Mouse (Mus musculus) adrenal gland, postnatal 36 days (tissue): ENCODE measurements around the gene 1810049J17Rik. TPM values are rescaled to one million over a fixed set of nuclear protein-coding genes. Genes with fewer than 3 reads are reported as not detected.
"Not testable (repeated sequence)": the region's sequence is repeated elsewhere in the genome, so short reads cannot be mapped to it uniquely, and the experiment has no call there.

Experiments
- DNase-seq, 2 experiments: peaks; one replicate each; pipeline ENCODE4 v3.0.0; 2021; ENCODE audit warnings: mixed read lengths in 1 of 2
- long read RNA-seq, 2 experiments: library from polyadenylated mRNA; stranded (forward); transcript quantifications; one replicate each; pipeline ENCODE4 v2.0.0; 2021; ENCODE audit warnings: borderline sequencing depth in 2 of 2
- total RNA-seq, 2 experiments: library from RNA; stranded (reverse); gene quantifications; 2 replicates each; pipeline ENCODE4 v1.2.3; 2021

1810049J17Rik gene
- total RNA-seq: 1 to 10 TPM in 1 of 2 experiments, under 1 TPM in 1; 0.92 to 1.3 TPM
- long read RNA-seq, experiment 1: 0 reads
- long read RNA-seq, experiment 2: 0 reads

GRCm38 (mm10) chr15:12321788-12322621 is at the start of gene 1810049J17Rik:
1810049J17Rik (minus strand) TSS chr15:12321899.
- DNase-seq: peak in 1 of 2 experiments; percentile 51

DNA sequence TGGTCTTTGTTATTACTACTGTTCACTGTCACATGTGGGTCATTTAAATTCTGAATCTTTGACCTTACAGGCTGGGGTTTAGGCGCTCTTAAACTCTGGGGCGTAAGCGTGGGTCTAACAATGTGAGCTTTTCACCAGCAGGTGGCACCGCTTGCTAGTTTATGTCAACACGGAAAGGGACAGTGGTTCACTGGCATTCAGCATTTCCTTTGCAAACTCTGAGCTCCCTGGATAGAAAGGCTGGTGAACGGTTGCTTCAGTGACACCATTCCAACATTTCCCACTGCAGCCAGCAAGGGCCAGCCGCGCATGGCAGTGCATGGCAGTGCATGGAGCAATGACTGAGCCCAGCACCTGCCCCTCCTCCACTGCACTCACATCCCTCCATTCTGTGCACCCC is 49.5 kb upstream of the 1810049J17Rik start:
- peak; percentile 72 to 79 for DNase-seq

GRCm38 (mm10) chr15:12370096-12370495 is 48.4 kb upstream of the 1810049J17Rik start:
- DNase-seq: no peak

DNA sequence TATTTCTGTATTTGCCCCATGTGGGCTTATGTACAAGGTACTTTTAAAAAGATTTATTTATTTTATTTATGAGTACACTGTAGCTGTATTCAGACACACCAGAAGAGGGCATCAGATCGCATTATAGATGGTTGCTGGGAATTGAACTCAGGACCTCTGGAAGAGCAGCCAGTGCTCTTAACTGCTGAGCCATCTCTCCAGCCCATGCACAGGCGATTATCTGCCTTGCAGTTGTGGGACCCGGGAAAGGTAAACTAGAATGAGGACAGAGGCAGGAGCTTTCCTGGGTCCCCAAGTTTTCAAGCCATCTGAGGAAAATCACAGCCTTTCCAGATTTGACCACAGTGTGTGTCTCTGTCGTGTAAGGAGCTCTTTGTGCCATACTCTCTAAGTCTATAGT is 47.2 kb upstream of the 1810049J17Rik start:
- no peak for DNase-seq

DNA sequence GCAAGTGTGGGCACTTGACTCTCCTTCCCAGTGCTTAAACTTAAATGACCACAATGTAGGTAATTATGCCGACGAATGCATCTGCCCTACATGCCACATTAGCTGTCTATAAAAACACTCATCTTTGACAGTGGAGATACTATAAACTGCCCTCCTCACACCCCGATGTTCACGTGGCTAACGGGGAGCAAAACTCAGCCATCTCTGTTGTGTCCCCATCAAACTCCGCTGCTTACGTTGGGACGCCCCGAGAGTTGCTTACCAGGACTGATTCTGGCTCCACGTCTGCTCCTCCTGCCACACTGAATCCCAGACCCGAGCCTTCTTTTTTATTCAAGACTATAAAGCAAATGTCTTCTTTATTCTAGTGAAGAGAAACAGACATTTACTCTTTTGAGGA is 46.7 kb upstream of the 1810049J17Rik start:
- DNase-seq: no peak

- DNase-seq: peak; percentile 24 to 50
Observed at GRCm38 (mm10) chr15:12367306-12368080, 45.8 kb upstream of the 1810049J17Rik start.

DNA sequence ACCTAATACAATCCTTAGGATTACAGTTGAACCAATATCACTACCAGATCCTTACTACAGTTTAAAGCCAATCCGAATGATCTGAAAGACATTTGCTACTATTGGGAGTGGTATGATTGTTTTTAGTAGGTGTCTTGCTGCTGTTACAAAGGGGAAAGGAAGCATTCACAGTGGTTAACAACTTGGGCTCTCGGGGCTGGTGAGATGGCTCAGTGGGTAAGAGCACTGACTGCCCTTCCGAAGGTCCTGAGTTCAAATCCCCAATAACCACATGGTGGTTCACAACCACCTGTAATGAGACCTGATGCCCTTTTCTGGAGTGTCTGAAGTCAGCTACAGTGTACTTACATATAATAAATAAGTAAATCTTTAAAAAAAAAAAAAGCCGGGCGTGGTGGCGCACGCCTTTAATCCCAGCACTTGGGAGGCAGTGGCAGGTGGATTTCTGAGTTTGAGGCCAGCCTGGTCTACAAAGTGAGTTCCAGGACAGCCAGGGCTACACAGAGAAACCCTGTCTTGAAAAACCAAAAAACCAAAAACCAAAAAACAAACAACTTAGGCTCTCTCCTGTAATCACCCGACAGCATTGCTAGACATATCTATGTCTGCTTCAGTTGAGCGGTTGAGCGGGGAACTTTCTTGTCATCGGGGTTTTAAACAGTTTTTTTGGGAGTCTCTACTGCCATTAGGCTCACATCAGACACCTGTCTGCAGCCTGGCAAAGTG is 45.0 kb upstream of the 1810049J17Rik start:
- not testable (repeated sequence) for DNase-seq

- DNase-seq: no peak
Observed at GRCm38 (mm10) chr15:12366072-12366469, 44.4 kb upstream of the 1810049J17Rik start.

- DNase-seq: no peak
Observed at GRCm38 (mm10) chr15:12365416-12366071, 43.8 kb upstream of the 1810049J17Rik start.

DNA sequence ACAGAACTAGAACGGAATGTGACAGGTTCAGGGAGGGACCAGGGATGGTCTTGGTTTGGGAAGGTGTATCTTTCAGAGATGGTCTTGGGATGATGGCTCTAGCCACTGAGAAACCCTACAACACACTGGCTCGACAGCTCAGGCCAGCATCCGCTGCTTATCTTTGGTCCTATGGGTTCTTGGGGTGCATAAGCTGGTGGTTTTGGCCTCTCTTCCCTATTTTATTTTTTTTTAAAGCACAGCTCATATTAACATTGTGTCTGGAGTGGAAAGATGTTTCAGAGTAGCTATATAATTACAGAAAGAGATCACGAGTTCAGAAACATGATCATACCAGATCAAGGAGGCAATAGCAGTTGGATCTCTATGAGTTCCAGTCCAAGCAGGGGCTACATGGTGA is 42.4 kb upstream of the 1810049J17Rik start:
- no peak for DNase-seq

- no peak for DNase-seq
Observed at GRCm38 (mm10) chr15:12362701-12363040, 41.0 kb upstream of the 1810049J17Rik start.

- no peak for DNase-seq
Observed at GRCm38 (mm10) chr15:12362001-12362700, 40.5 kb upstream of the 1810049J17Rik start.

GRCm38 (mm10) chr15:12360519-12361212 is 39.0 kb upstream of the 1810049J17Rik start:
- DNase-seq: no peak

- DNase-seq: no peak
Observed at GRCm38 (mm10) chr15:12358384-12358783, 36.7 kb upstream of the 1810049J17Rik start.

DNA sequence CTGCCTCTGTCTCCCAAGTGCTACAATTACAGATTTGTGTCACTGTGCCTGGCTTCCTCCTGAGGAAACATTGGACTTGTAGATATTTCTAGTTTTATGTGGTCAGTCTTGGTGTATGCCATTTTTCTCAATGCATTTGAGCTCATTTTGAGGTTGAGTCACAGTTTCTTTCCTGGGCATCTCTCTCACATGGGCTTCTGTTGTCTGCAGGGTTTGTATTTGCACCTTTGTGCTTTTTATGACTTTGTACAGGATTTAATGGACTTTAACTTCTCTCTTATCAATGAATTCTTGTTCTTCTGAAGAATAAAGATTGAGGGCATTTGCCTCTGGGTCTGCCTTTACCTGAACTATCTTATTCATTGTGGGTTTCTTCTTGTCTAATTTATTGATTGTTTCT is 35.8 kb upstream of the 1810049J17Rik start:
- DNase-seq: no peak

GRCm38 (mm10) chr15:12355907-12356306 is 34.2 kb upstream of the 1810049J17Rik start:
- DNase-seq: no peak

DNA sequence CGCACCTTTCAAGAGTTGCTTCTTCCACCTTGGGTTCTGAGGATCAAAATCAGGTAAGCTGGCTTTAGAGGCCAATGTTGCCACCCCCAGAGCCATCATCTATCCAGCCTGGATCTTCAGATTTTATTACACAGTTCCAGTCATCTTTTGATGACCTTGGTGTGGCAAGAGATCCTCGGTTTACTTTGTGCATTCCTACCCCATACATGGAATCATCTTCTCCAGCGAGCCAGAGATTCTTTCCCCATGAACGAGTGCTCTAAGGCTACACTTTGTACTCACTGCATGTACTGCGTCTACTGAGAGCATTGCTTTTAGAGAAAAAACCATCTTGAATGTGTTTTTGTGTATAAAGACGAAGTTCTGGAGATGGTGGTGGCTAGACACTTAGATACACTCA is 33.6 kb upstream of the 1810049J17Rik start:
- DNase-seq: no peak

GRCm38 (mm10) chr15:12354281-12354810 is 32.6 kb upstream of the 1810049J17Rik start:
- no peak for DNase-seq

GRCm38 (mm10) chr15:12351470-12351869 is 29.8 kb upstream of the 1810049J17Rik start:
- DNase-seq: no peak

DNA sequence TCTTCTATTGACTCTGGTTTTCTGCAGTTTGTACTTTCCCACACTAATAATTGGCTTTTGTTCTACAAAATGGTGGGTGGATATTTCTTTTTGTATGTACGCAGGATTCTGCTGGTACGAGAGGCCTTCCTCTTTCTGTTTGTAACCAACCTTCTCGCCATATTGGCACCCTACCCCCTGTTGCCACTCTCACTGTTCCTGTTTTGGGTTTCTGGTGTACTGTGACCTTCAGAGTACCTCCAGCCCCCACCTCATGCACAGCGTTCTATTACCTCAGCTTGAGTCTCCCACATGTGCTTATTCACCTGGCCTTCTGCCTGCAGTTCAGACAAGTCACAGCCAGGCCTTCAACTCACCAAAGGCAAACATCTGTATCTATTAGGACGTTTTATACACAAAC is 28.1 kb upstream of the 1810049J17Rik start:
- DNase-seq: no peak
